Mouse (Mus musculus) forebrain, postnatal 0 days (tissue): ENCODE measurements at regions not wholly inside any gene's neighbourhood (a gene's known extent, or its start where the extent isn't known, plus 50 kb on each side); places are given as distances from the start of the nearest gene placed in this dataset.

Source experiments
- ATAC-seq: fragments of 200-750 bp; cut with Nextera tagmentation; 2 replicates; pipeline ENCODE4 v1.8.0; 2017; ENCODE audit warnings: mild to moderate bottlenecking, moderate library complexity
- DNase-seq: peaks from one replicate; pipeline ENCODE4 v3.0.0-alpha.2; 2015
- H3K27ac ChIP-seq: fragments of 300-500 bp; sonication (generic); 2 replicates; pipeline ENCODE4 v1.5.1; 2014; ENCODE audit warnings: low read depth, mild to moderate bottlenecking, antibody characterized with exemption, low read length, moderate library complexity, mixed read lengths
- H3K27me3 ChIP-seq: fragments of 300-500 bp; sonication (generic); 2 replicates; pipeline ENCODE4 v1.6.1; 2014; ENCODE audit warnings: mild to moderate bottlenecking, low read length, mixed read lengths; ENCODE audit not compliant: insufficient read depth
- H3K36me3 ChIP-seq: fragments of 300-500 bp; sonication (generic); 2 replicates; pipeline ENCODE4 v1.6.1; 2014; ENCODE audit warnings: mild to moderate bottlenecking, moderate library complexity; ENCODE audit not compliant: insufficient read depth
- H3K4me1 ChIP-seq: fragments of 300-500 bp; sonication (generic); 2 replicates; pipeline ENCODE4 v1.6.1; 2014; ENCODE audit warnings: antibody characterized with exemption; ENCODE audit not compliant: insufficient read depth
- H3K4me2 ChIP-seq: fragments of 300-500 bp; sonication (generic); 2 replicates; pipeline ENCODE4 v1.6.1; 2014; ENCODE audit warnings: low read depth, mild to moderate bottlenecking, moderate library complexity
- H3K4me3 ChIP-seq: fragments of 300-500 bp; sonication (generic); 2 replicates; pipeline ENCODE4 v1.5.1; 2014; ENCODE audit warnings: low read depth, low read length, mixed read lengths
- H3K9ac ChIP-seq: fragments of 300-500 bp; sonication (generic); 2 replicates; pipeline ENCODE4 v1.6.1; 2014; ENCODE audit warnings: mild to moderate bottlenecking
- H3K9me3 ChIP-seq: fragments of 300-500 bp; sonication (generic); 2 replicates; pipeline ENCODE4 v1.6.1; 2016; ENCODE audit warnings: low read length
- CTCF ChIP-seq: sonication (generic); IDR thresholded peaks from 2 replicates; pipeline ENCODE4 v1.5.1; 2016; ENCODE audit warnings: antibody characterized with exemption, control low read depth, low read depth
- WGBS: fragments of 180-500 bp; shearing (Covaris S2); extraction: QIAGEN DNeasy Blood & Tissue Kit; methylation state at CpG from one replicate; pipeline ENCODE4 v1.1.7; 2014; 5-methylcytosine and 5-hydroxymethylcytosine counted together

DNA sequence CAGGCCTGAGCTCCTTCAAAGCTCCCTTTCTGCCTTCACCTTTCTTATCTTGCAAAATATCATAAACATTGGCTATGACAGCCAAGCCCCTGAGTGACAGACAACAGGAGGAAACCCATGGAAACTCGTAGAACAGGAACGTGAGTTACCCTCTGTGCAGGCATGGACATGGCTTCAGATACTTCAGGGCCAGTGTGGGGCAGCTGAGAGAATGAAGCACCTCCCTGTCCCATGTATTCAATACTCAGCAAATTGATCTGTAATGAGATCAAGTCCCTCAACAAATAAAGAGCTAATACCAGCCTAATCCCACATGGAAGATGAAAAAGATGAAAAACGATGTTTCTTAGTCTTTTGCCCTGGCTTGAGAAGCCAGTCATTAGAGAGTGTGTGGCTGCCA, 249.5 kb downstream of the Maf start:
- WGBS, result 61% methylated on average over 3 of the region's 3 CpGs
- no peak overlapping the region for H3K4me2 ChIP-seq
- no peaks in the 10 kb centered on the region for H3K36me3 ChIP-seq
- H3K27me3 ChIP-seq, result no peaks in the 10 kb centered on the region
- TF ChIP-seq CTCF, result no peak
- H3K4me3 ChIP-seq, result no peak overlapping the region
- no peaks in the 10 kb centered on the region for H3K9me3 ChIP-seq
- DNase-seq (no peak), ATAC-seq (no peak)
- H3K27ac ChIP-seq, result no peak overlapping the region
- H3K9ac ChIP-seq, result no peak overlapping the region
- H3K4me1 ChIP-seq, result no peaks in the 10 kb centered on the region

DNA sequence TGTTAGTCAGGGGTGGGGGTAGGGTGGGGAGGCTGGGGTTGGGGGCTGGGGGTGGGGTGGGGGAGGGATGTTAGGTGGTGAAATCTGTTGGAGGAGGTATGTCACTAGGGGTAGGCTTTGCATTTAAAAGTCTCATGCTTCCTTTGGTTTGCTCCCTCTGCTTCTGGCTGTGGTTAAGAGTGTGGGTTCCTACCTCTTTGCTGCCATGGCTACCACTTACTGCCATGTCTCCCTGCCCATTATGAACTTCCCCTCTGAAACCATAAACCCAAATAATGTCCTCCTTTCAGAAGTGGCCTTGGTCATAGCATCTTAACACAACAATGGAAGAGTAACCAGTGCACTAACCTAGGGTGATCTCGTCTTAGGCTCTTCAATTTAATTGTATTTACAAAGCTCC, 256.8 kb downstream of the Maf start:
- 67% methylated on average over 1 of the region's 1 CpGs for WGBS
- Histone ChIP-seq H3K27me3 (no peaks in the 10 kb centered on the region; the same call in 1 of the 2 replicates), H3K4me3 (no peak overlapping the region), H3K9me3 (no peaks in the 10 kb centered on the region), H3K27ac (no peak overlapping the region), H3K4me1 (no peaks in the 10 kb centered on the region), H3K4me2 (no peak overlapping the region), H3K36me3 (no peaks in the 10 kb centered on the region), H3K9ac (no peak overlapping the region)
- ATAC-seq, result no peak
- TF ChIP-seq CTCF, result no peak
- DNase-seq, result no peak

DNA sequence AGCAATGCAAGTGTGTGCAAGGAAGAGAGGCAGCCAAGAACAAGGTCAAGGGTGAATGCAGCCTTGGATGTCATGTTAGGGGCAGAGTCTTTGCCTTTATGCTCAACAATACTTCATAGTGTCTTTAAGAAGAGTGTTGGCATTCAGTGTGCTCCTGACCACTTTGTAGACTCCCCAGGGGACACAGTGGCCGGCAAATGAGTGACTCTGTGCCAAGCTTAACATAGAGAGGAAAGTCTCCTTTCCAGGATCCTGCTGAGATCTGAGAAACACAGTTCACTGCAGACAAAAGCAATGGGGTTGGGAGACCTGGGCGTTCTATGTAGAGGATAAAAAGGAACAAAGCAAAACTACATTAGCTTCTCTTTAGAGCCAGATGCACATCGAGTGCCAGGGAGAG, 259.2 kb downstream of the Maf start:
- ATAC-seq, result no peak; the same call in 1 of the 2 replicates
- TF ChIP-seq CTCF, result no peak
- WGBS, result 27% methylated on average over 3 of the region's 3 CpGs

DNA sequence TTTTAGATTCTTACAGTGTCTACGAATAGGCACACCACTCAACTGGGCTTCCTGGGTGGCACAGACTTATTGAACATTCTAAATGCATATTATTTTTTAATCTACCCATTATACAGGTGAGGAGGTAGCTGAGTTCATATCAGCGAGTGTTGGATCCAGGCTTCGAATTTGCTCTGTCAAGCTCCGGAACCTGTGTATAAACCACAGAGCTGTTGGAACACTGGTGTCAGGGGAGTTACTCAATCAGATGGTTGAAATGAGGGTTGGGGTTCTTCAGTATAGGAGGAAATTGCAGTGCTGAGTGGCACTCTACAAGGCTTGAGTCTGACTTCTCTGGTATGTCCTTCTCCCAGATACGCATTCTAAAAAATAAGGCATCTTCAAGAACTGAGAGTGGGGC, 263.1 kb downstream of the Maf start:
- ATAC-seq (no peak), DNase-seq (no peak)
- Histone ChIP-seq H3K4me3 (no peak overlapping the region), H3K4me1 (no peaks in the 10 kb centered on the region), H3K4me2 (no peak overlapping the region), H3K27me3 (peaks cover 4% of the 10 kb centered on the region; the same call in 1 of the 2 replicates), H3K9ac (no peak overlapping the region), H3K27ac (no peak overlapping the region), H3K9me3 (no peaks in the 10 kb centered on the region), H3K36me3 (no peaks in the 10 kb centered on the region)
- whole genome bisulfite sequencing, result 95% methylated on average over 5 of the region's 5 CpGs
- TF ChIP-seq CTCF, result no peak

More for the DNA sequence above, 259.2 kb downstream of the Maf start:
- Histone ChIP-seq H3K4me1 (no peaks in the 10 kb centered on the region), H3K9ac (no peak overlapping the region), H3K27ac (no peak overlapping the region), H3K36me3 (no peaks in the 10 kb centered on the region), H3K9me3 (no peaks in the 10 kb centered on the region), H3K4me3 (no peak overlapping the region), H3K27me3 (no peaks in the 10 kb centered on the region; the same call in 1 of the 2 replicates), H3K4me2 (no peak overlapping the region)
- no peak for DNase-seq

DNA sequence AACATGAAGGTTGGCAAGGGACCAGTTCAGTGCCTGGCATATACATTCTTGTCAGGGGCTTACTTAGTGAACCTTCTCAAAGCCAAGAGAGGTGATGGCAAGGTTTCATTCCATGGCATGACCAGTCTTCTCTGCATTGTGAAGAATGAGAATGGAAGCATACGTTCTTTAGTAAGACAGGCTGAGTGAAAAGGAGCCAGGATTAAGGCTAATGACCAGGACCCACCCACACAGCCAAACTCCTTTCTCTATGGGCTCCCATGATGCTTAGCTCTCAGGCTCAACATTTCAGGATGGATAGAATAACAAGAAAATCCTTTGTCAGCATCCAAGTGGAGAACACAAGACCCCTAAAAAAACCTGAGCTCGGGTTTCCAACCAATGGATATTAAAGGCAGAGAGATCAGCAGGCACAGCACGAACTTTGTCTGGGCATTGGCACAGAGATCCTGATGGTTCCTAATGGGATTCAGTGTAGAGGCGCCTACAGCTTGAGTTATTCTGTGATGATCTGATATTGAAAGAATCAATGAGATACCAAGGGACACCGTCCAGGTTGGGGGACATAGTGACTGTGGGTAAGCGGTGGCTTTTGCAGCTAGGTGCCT, 265.5 kb downstream of the Maf start:
- H3K9me3 ChIP-seq, result no peaks in the 10 kb centered on the region
- H3K36me3 ChIP-seq, result no peaks in the 10 kb centered on the region
- no peak overlapping the region for H3K4me2 ChIP-seq
- peak; percentile 66 for ATAC-seq
- TF ChIP-seq CTCF, result no peak
- H3K4me3 ChIP-seq, result no peak overlapping the region
- no peak overlapping the region for H3K27ac ChIP-seq
- H3K9ac ChIP-seq, result no peak overlapping the region
- no peaks in the 10 kb centered on the region for H3K4me1 ChIP-seq
- WGBS, result 33% methylated on average over 6 of the region's 6 CpGs
- peak; percentile 38 for DNase-seq
- H3K27me3 ChIP-seq, result peaks cover 4% of the 10 kb centered on the region; the same call in 1 of the 2 replicates

DNA sequence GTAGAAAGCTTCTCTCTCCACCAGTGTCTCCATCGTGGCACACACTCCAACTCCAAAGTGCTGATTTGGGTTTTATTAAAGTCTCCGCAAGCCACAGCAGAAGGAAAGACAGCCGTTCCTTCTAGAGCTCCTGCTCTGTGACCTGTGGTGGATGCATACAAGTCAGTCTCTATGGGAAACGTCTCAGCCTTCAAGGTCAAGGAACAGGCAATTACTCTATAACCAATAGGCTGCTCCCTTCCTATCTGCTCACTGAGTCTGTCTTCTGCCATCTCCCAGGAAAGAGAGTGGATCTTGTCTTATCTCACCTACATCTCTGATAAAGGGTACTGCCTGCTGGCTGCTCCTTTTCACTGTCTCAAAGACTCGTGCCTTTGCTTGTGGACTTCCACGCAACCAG, 266.3 kb downstream of the Maf start:
- DNase-seq (no peak), ATAC-seq (no peak)
- WGBS, result 46% methylated on average over 6 of the region's 6 CpGs
- H3K36me3 ChIP-seq, result no peaks in the 10 kb centered on the region
- no peak overlapping the region for H3K4me3 ChIP-seq
- no peaks in the 10 kb centered on the region for H3K9me3 ChIP-seq
- no peak overlapping the region for H3K9ac ChIP-seq
- H3K4me2 ChIP-seq, result no peak overlapping the region
- no peak overlapping the region for H3K27ac ChIP-seq
- peaks cover 4% of the 10 kb centered on the region; the same call in 1 of the 2 replicates for H3K27me3 ChIP-seq
- no peak for TF ChIP-seq CTCF
- no peaks in the 10 kb centered on the region for H3K4me1 ChIP-seq

DNA sequence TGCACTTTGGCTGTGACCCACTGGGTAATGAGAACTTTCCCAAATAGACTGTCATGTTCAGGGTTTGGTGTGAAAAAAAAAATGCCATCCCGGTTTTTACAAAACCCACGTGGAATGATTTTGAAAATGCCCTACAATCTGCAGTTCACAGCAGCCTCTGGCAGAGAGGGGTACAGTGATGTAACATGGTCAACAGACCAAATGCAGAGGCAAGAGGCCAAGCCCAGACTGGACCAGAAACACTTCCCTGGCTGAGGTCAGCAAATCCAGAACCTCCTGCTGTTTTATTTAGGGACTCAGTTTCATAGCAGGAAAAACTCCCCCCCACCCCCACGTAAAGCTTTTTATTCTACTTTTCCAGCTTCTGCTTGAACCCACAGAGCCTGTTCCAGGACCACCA, 267.4 kb downstream of the Maf start:
- no peaks in the 10 kb centered on the region for H3K4me1 ChIP-seq
- ATAC-seq, result no peak
- no peaks in the 10 kb centered on the region for H3K9me3 ChIP-seq
- no peak overlapping the region for H3K4me3 ChIP-seq
- DNase-seq, result no peak
- H3K27me3 ChIP-seq, result 0 out of 2 replicates have a peak, but pooled peaks cover 4% of the 10 kb centered on the region
- no peak overlapping the region for H3K4me2 ChIP-seq
- H3K36me3 ChIP-seq, result no peaks in the 10 kb centered on the region
- H3K27ac ChIP-seq, result no peak overlapping the region
- WGBS, result 55% methylated on average over 3 of the region's 3 CpGs
- no peak overlapping the region for H3K9ac ChIP-seq
- TF ChIP-seq CTCF, result no peak
